Mouse (Mus musculus) ES-Bruce4 (cell line): ENCODE results near the gene Ankrd28.

Experiments
- EP300 ChIP-seq: IDR thresholded peaks from 2 replicates; pipeline ENCODE4 v1.6.1; 2011; ENCODE audit warnings: low read depth, low read length; ENCODE audit not compliant: insufficient read depth
- POLR2A ChIP-seq: IDR thresholded peaks from one replicate; pipeline ENCODE4 v1.8.1; 2011; ENCODE audit warnings: low read length; ENCODE audit not compliant: insufficient read depth

GRCm38 (mm10) chr14:31772251-31772650 is 58.2 kb downstream of the Ankrd28 start:
- TF ChIP-seq EP300 (no peak), POLR2A (no peak)
